Mouse (Mus musculus) hindbrain, embryonic 12.5 days (tissue): ENCODE measurements around the gene Dppa5a. TPM values are rescaled to one million over a fixed set of nuclear protein-coding genes. Genes with fewer than 3 reads are reported as not detected.

Experiments
- ATAC-seq: fragments of 200-750 bp; cut with Nextera tagmentation; 2 replicates; pipeline ENCODE4 v1.8.0; 2017; ENCODE audit warnings: moderate TSS enrichment; ENCODE audit not compliant: low FRiP score
- H3K27ac ChIP-seq: fragments of 300-500 bp; sonication (generic); 2 replicates; pipeline ENCODE4 v1.5.1; 2016; ENCODE audit warnings: mild to moderate bottlenecking
- H3K27me3 ChIP-seq: fragments of 300-500 bp; sonication (generic); 2 replicates; pipeline ENCODE4 v1.6.1; 2016; ENCODE audit warnings: mild to moderate bottlenecking
- H3K36me3 ChIP-seq: fragments of 300-500 bp; sonication (generic); 2 replicates; pipeline ENCODE4 v1.6.1; 2016; ENCODE audit warnings: mild to moderate bottlenecking
- H3K4me1 ChIP-seq: fragments of 300-500 bp; sonication (generic); 2 replicates; pipeline ENCODE4 v1.6.1; 2016
- H3K4me2 ChIP-seq: fragments of 300-500 bp; sonication (generic); replicated peaks from 2 replicates; pipeline ENCODE4 v1.6.1; 2016; ENCODE audit warnings: mild to moderate bottlenecking
- H3K4me3 ChIP-seq: fragments of 300-500 bp; sonication (generic); 2 replicates; pipeline ENCODE4 v1.5.1; 2016; ENCODE audit warnings: mild to moderate bottlenecking
- H3K9ac ChIP-seq: fragments of 300-500 bp; sonication (generic); 2 replicates; pipeline ENCODE4 v1.6.1; 2016; ENCODE audit warnings: mild to moderate bottlenecking, moderate library complexity
- H3K9me3 ChIP-seq: fragments of 300-500 bp; sonication (generic); replicated peaks from 2 replicates; pipeline ENCODE4 v1.6.1; 2016; ENCODE audit warnings: mild to moderate bottlenecking
- WGBS: fragments of 180-500 bp; shearing (Covaris S2); methylation state at CpG from one replicate; pipeline ENCODE4 v1.1.7; 2016; 5-methylcytosine and 5-hydroxymethylcytosine counted together
- polyA plus RNA-seq: library from polyadenylated mRNA; unstranded; fragments of >200 nt; fragmentation: Nextera tagmentation; extraction: Ambion mirVana; gene quantifications from 2 replicates; pipeline ENCODE4 v1.2.1, GENCODE M21; 2016

Gene Dppa5a
- polyA plus RNA-seq, 1 experiment from 2014 or later, result 1.2 TPM

DNA sequence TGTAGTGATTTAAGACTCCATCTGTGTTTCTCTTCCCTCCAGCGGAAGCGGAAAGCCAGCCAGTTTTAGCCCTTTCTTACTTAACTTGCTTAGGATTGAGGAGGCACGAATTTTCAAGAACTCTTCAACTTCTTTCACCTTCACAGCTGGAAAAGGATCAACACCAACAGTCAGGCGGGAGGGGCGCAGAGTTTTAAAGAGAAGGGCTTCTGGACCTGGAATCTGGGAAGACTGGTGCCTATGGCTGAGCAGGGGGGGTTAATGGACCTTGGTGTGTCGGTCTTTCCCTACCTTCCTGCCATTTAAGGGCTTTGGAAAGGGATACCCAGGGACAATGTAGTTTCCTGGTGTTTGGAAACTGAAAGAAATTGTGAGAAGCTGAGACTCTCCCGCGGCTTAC, 9.6 kb upstream of the Dppa5a start:
- Histone ChIP-seq H3K4me1 (peaks cover 14% of the 10 kb centered on the region), H3K27me3 (no peaks in the 10 kb centered on the region; the same call in 1 of the 2 replicates), H3K27ac (no peak overlapping the region), H3K36me3 (no peaks in the 10 kb centered on the region), H3K9me3 (no peaks in the 10 kb centered on the region), H3K4me2 (peak overlapping the region; percentile 68), H3K9ac (no peak overlapping the region), H3K4me3 (peak overlapping the region; percentile 38)
- 30% methylated on average over 8 of the region's 8 CpGs for WGBS
- no peak for ATAC-seq

DNA sequence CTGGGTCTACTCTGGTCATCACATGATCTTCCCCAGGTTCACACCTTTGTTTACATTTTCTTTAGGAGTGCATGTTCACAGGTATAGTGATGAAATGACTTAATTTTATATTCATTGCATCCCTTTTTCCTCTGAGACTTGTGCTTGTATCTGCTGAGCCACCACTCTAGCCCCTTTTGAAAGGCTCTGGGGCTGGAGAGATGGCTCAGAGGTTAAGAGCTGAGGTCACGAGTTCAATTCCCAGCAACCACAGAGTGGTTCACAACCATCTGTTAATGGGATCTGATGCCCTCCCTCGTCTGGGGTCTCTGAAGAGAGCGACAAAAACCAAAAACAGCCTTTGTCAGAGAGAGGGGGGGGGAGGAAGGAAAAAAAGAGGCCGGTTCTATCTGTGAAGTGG, 7.5 kb upstream of the Dppa5a start:
- peaks cover 14% of the 10 kb centered on the region for H3K4me1 ChIP-seq
- ATAC-seq, result no peak
- no peak overlapping the region for H3K9ac ChIP-seq
- no peak overlapping the region for H3K4me2 ChIP-seq
- H3K9me3 ChIP-seq, result no peaks in the 10 kb centered on the region
- 63% methylated on average over 4 of the region's 4 CpGs for WGBS
- H3K4me3 ChIP-seq, result no peak overlapping the region
- no peaks in the 10 kb centered on the region for H3K36me3 ChIP-seq
- H3K27ac ChIP-seq, result no peak overlapping the region
- no peaks in the 10 kb centered on the region; the same call in 1 of the 2 replicates for H3K27me3 ChIP-seq

- Histone ChIP-seq H3K4me2 (no peak overlapping the region), H3K4me3 (no peak overlapping the region), H3K4me1 (peaks cover 14% of the 10 kb centered on the region), H3K27me3 (no peaks in the 10 kb centered on the region; the same call in 1 of the 2 replicates), H3K36me3 (no peaks in the 10 kb centered on the region), H3K9ac (no peak overlapping the region), H3K9me3 (no peaks in the 10 kb centered on the region), H3K27ac (no peak overlapping the region)
- WGBS, result 81% methylated on average over 1 of the region's 1 CpGs
- ATAC-seq, result no peak
Observed at GRCm38 (mm10) chr9:78374885-78375389, 7.0 kb upstream of the Dppa5a start.

DNA sequence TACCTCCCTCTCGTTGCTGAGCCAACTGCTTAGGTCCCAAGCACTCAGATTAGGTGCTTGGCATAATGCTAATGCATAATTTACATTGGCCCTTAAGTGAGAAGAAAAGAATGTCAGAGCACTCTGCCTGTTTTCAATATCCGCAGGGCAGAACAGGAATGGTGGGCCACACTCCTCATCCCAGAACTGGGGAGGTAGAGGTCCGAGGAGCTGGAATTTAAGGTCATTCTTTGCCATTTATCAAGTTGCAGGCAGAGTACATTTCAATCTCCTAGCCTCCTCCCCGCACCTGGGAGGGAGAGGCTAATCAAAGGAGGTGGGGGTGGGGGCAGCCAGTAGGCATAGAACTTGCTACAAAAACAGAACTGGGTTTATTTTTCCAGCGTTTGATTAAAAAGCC, 6.4 kb upstream of the Dppa5a start:
- Histone ChIP-seq H3K4me2 (no peak overlapping the region), H3K27me3 (no peaks in the 10 kb centered on the region), H3K4me3 (no peak overlapping the region), H3K9me3 (no peaks in the 10 kb centered on the region), H3K27ac (no peak overlapping the region), H3K4me1 (peaks cover 14% of the 10 kb centered on the region), H3K36me3 (no peaks in the 10 kb centered on the region), H3K9ac (no peak overlapping the region)
- ATAC-seq, result no peak
- 66% methylated on average over 5 of the region's 5 CpGs for WGBS

GRCm38 (mm10) chr9:78372827-78373504, 5.0 kb upstream of the Dppa5a start:
- WGBS, result 81% methylated on average over 10 of the region's 10 CpGs
- Histone ChIP-seq H3K9me3 (no peaks in the 10 kb centered on the region), H3K4me3 (no peak overlapping the region), H3K9ac (no peak overlapping the region), H3K27me3 (no peaks in the 10 kb centered on the region), H3K4me2 (no peak overlapping the region), H3K36me3 (no peaks in the 10 kb centered on the region), H3K27ac (no peak overlapping the region), H3K4me1 (peaks cover 5% of the 10 kb centered on the region)
- ATAC-seq, result no peak

DNA sequence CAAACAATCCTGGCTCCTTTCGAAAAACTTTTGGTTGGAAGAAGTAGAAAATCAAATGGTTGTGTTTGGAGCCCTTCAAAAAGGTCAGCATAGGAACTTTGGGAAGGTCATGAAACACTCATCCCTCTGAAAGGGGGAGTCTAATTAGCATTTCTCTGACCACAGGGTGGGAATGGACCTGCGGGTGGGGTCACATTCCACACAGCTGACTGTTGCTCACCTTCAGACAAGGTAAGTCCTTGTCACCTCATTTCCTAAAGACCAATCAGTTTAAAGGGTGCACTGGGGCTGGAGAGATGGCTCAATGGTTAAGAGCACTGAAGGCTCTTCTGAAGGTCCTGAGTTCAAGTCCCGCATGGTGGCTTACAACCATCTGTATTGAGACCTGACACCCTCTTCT, 3.5 kb upstream of the Dppa5a start:
- no peaks in the 10 kb centered on the region for H3K4me1 ChIP-seq
- ATAC-seq, result no peak
- WGBS, result 97% methylated on average over 3 of the region's 3 CpGs
- H3K27ac ChIP-seq, result no peak overlapping the region
- H3K4me2 ChIP-seq, result no peak overlapping the region
- H3K9me3 ChIP-seq, result no peaks in the 10 kb centered on the region
- H3K4me3 ChIP-seq, result no peak overlapping the region
- H3K27me3 ChIP-seq, result no peaks in the 10 kb centered on the region
- no peaks in the 10 kb centered on the region for H3K36me3 ChIP-seq
- H3K9ac ChIP-seq, result no peak overlapping the region

DNA sequence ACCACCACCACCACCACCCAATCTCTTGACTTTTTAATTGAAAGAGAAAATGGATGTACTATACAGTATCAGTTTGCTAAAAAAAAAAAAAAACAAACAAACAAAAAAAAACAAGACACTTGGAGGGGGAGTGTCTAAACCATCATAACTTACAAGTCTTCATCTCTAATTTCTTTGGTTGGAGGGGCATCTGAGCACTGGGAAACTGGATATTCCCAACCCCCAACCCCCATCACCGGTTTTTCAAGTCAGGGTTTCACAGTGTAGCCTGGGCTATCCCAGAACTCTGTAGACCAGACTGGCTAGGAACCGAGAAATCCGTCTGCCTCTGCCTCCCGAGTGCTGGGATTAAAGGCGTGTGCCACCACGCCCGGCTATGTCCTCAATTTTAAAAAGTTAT, 1.8 kb upstream of the Dppa5a start:
- Histone ChIP-seq H3K4me2 (no peak overlapping the region), H3K9ac (no peak overlapping the region), H3K4me1 (no peaks in the 10 kb centered on the region), H3K4me3 (no peak overlapping the region), H3K27me3 (no peaks in the 10 kb centered on the region), H3K36me3 (no peaks in the 10 kb centered on the region), H3K27ac (no peak overlapping the region), H3K9me3 (no peaks in the 10 kb centered on the region)
- WGBS, result 82% methylated on average over 7 of the region's 7 CpGs
- no peak for ATAC-seq

DNA sequence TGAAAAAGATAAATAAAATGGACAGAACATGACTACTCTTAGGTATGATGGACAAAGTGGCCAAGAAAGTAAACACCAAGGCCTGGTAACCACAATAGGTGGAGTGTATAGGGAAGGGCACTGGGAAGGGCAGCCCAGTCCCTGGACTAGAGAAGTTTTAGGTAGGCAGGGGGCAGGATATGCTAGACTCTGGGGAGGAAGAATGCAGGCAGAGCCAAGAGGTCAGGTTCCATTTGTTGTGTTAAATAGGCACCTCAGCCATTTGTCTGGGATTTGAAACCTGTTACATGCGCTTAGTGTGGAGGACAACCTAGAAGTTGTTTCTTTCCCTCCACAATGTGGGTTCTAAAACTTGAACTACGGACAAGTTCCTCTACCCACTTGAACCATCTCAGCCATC, 1.4 kb upstream of the Dppa5a start:
- H3K9ac ChIP-seq, result no peak overlapping the region
- no peaks in the 10 kb centered on the region for H3K36me3 ChIP-seq
- no peaks in the 10 kb centered on the region for H3K4me1 ChIP-seq
- no peaks in the 10 kb centered on the region for H3K9me3 ChIP-seq
- no peak overlapping the region for H3K27ac ChIP-seq
- H3K27me3 ChIP-seq, result no peaks in the 10 kb centered on the region
- WGBS, result 91% methylated on average over 2 of the region's 2 CpGs
- H3K4me3 ChIP-seq, result no peak overlapping the region
- ATAC-seq, result no peak
- no peak overlapping the region for H3K4me2 ChIP-seq

DNA sequence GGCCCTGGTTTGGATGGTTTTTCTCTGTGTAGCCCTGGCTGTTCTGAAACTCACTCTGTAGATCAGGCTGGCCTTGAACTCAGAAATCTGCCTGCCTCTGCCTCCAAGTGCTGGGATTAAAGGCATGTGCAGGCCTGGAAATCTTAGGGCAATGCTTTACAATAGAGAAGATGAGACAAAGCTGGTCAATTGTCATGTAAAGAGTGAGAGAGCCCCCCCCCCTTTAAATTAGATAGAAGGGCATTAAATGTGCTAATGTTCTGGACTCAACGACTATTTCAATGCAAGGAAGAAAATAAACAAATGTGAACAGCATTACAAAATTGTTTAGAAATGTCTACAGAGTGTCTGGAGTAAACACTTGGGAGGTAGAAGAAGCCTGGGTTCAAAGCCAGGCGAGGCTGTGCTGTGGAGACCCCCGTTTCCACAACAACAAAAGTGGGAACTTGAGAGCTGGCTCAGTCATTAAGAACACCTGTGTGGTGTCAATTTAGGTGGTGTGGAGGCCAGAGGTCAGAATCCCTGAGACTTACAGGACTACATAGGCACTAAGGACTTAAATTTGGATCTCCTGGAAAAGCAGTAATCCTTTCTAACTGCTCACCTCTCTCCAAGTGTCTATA, 805 bp upstream of the Dppa5a start:
- no peak overlapping the region for H3K27ac ChIP-seq
- H3K27me3 ChIP-seq, result no peaks in the 10 kb centered on the region
- ATAC-seq, result no peak
- H3K9me3 ChIP-seq, result no peaks in the 10 kb centered on the region
- no peak overlapping the region for H3K9ac ChIP-seq
- 72% methylated on average over 3 of the region's 3 CpGs for WGBS
- H3K4me2 ChIP-seq, result no peak overlapping the region
- no peaks in the 10 kb centered on the region for H3K36me3 ChIP-seq
- H3K4me3 ChIP-seq, result no peak overlapping the region
- no peaks in the 10 kb centered on the region for H3K4me1 ChIP-seq

GRCm38 (mm10) chr9:78365850-78366544, 2.0 kb downstream of the Dppa5a start:
- Histone ChIP-seq H3K9ac (no peak overlapping the region), H3K4me2 (no peak overlapping the region), H3K4me3 (no peak overlapping the region), H3K9me3 (no peaks in the 10 kb centered on the region), H3K36me3 (no peaks in the 10 kb centered on the region), H3K4me1 (no peaks in the 10 kb centered on the region), H3K27ac (no peak overlapping the region), H3K27me3 (no peaks in the 10 kb centered on the region)
- 87% methylated on average over 13 of the region's 13 CpGs for WGBS
- ATAC-seq, result no peak

DNA sequence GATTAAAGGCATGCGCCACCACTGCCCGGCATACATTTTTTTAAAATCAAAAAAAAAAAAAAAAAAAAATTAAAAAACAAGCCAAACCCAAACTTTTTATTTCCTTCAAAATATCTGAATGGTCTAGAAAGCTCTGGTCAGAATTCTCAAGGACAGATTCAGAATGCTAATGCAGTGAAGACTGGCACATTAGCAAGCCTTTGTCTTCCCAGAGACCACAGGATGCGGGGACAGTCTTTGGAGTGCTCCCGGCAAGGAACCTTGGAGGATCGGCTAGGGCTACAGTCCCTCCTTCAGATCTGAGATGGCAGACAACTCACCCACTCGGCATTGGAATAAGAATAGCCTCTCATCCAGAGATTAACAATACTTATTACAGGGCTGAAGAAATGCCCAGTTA, 3.3 kb downstream of the Dppa5a start:
- no peak overlapping the region for H3K27ac ChIP-seq
- no peaks in the 10 kb centered on the region for H3K4me1 ChIP-seq
- ATAC-seq, result no peak
- no peak overlapping the region for H3K9ac ChIP-seq
- WGBS, result 85% methylated on average over 6 of the region's 6 CpGs
- H3K36me3 ChIP-seq, result no peaks in the 10 kb centered on the region
- no peak overlapping the region for H3K4me3 ChIP-seq
- no peaks in the 10 kb centered on the region for H3K9me3 ChIP-seq
- no peaks in the 10 kb centered on the region for H3K27me3 ChIP-seq
- no peak overlapping the region for H3K4me2 ChIP-seq

- Histone ChIP-seq H3K27ac (no peak overlapping the region), H3K27me3 (no peaks in the 10 kb centered on the region), H3K4me1 (no peaks in the 10 kb centered on the region), H3K9ac (no peak overlapping the region), H3K9me3 (no peaks in the 10 kb centered on the region), H3K36me3 (no peaks in the 10 kb centered on the region), H3K4me3 (no peak overlapping the region), H3K4me2 (no peak overlapping the region)
- 81% methylated on average over 6 of the region's 6 CpGs for WGBS
- ATAC-seq, result no peak
Observed at GRCm38 (mm10) chr9:78363374-78363773, 4.6 kb downstream of the Dppa5a start.
